Mouse (Mus musculus) liver, embryonic 14.5 days (tissue): ENCODE measurements around the gene Slc16a5.

Source experiments
- CTCF ChIP-seq: IDR thresholded peaks from 2 replicates; pipeline ENCODE4 v1.5.1; 2016; ENCODE audit warnings: antibody characterized with exemption, low read depth, control low read depth
- EP300 ChIP-seq: IDR thresholded peaks from 2 replicates; pipeline ENCODE4 v1.6.1; 2016; ENCODE audit warnings: antibody characterized with exemption, low read depth

DNA sequence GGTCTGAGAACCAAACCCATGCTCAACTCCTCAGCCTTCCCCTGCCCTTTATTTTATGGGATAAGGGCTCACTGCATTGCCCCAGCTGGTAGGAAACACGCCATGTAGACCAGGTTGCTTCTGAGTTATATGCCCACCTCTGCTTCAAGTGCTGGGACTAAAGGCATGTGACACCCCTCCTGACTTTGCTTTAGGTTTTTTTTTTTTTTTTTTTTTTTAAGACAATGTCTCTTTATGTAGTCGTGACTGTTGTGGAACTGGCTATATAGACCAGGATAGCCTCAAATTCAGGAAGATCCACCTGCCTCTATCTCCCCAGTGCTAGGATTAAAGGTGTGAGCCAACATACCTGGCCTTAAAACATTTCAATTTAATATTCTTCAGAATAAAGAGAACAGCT lies 60.4 kb downstream of the Slc16a5 start:
- no peak for TF ChIP-seq EP300
- no peak for TF ChIP-seq CTCF
